Mouse (Mus musculus) layer of hippocampus, adult 6 months (tissue): ENCODE data around the gene Enpp4. TPM values are rescaled to one million over a fixed set of nuclear protein-coding genes. Genes with fewer than 3 reads are reported as not detected.

Experiments used
- long read RNA-seq, 2 experiments: library from polyadenylated mRNA; unstranded; transcript quantifications; one replicate each; pipeline ENCODE4 v2.0.0; 2019 to 2020
- polyA plus RNA-seq: library from polyadenylated mRNA; unstranded; fragments of <200 nt; fragmentation: Nextera tagmentation; gene quantifications from 2 replicates; pipeline ENCODE4 v1.2.3, GENCODE M21; 2021

Gene Enpp4
- 12.2 TPM in 2 replicates for polyA plus RNA-seq
- long read RNA-seq, experiment 1, full-length matches to known transcripts, result 29 of 54 reads
- long read RNA-seq, experiment 1, partial matches to known transcripts, result 5 of 54 reads
- long read RNA-seq, experiment 1, other reads (novel, unspliced or antisense), result 20 of 54 reads
- long read RNA-seq, experiment 2, full-length matches to known transcripts, result 112 of 145 reads
- long read RNA-seq, experiment 2, partial matches to known transcripts, result 9 of 145 reads
- long read RNA-seq, experiment 2, other reads (novel, unspliced or antisense), result 24 of 145 reads

DNA sequence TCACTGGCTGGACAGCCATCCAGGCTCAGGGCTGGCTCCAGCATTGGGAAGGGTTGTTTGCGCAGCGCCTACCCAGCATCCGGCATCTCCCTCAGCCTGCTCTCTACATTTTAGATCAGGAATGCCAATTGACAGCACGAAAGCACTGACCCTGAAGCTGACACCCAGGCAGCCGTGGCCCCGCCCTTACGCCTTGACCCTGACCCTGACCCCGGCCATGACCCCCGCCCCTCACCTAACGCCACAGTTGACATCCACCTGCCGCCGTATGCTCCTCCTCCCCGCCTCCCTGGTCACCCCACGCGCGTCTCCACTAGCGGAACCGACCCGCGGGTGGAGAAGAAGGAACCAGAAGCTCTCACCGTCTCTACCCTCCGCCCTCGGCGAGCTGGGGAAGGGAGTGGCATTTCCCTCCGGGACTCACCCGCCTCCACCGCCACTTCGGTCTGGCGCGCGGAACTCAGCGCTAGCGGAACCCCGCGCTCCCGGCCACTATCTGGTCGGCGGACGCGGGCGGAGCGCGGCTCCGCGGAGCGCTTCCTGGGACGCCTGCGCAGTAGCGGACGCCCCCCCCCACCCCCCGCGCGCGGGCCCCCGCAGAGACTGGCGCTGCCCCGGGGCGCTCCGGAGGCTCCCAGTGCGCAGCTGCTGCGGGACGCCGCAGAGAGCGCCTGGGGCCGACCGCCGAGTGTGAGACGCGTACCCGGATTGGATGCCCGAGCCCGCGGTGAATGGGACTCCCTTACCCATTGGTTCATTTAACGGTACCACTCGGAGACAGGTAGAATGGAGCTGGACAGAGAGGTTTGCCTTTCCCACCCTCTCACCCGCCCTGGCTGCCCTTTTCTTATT is at the start of gene Enpp4:
Gene Enpp4, minus strand, starts transcription at position 523 of the 852 bp plus-strand sequence.

DNA sequence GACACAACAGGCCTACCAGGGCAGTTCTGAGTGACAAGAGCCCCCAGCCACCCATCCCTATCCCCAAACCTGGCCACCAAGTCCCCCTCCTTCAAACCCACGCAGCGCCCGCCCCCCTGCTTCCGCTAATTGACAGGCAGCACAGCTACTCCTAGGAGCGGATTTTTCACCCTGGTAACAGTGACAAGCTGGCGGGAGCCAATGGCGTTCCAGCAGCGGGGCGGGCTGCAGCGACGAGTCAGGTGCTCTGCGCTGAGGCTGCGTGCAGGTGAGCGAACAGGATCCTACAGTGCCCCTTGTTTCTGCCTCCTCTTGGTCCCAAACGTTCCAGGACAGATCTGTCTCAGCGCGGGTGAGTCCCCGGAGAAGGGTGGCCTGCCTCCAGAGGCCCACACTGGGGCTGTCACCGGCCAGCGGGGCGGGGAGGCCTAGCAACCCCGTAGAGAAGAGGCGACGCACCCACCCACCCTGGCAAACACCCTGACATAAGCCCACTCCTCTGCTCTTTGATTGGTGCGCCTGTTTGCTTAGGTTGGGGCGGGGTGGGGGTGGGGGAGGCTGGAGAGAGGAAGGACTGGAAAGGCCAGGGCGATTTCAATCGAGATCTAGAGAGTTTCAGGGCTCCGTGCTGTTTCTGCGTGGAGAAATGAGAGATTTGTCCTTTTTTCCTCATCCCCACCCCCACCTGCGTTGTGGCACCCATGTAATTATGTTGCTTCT is 26.8 kb downstream of the Enpp4 start, which contains the start of gene Enpp5:
Gene Enpp5, plus strand, starts transcription at position 183 of the 720 bp plus-strand sequence.

Other genes with a start within 250 kb of the Enpp4 start
- 113 and 140 TPM in 2 replicates for gene Enpp5, start 27.0 kb downstream of the Enpp4 start, polyA plus RNA-seq
- 0.64 and 0.74 TPM in 2 replicates for gene Clic5, start 82.8 kb upstream of the Enpp4 start, polyA plus RNA-seq